In the genomic region with DNA sequence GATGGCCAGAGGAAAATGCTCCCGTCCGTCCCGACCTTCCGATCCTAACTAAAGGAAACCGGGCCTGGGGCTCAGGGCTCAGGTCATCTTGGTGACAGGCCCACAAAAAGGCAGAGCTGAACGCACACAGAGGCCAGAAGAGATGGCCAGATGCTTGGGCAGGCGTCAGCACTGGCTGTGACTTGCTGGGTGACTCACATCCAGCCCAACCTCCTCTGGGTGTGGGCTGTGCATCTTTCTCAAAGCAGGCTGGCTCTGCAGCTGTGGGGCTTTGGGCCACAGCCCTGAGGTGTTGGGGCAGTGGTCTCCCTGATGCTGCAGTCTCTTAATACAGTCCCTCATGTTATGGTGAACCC, we compare ENCODE assay signal across 9 mouse cellular contexts. TPM values are rescaled to one million over a fixed set of nuclear protein-coding genes. Genes with fewer than 3 reads are reported as not detected.
DNase-seq lines count a peak whose midpoint lies in the region; ATAC-seq and TF ChIP-seq lines count a peak whose summit lies in the region.
"Had no signal": no experiment of that assay in that cellular context is flagged by ENCODE, and none has a peak within 500 bp of the region (broad histone marks: within the 10 kb centered on the region; RNA-seq: fewer than 3 reads in every experiment).

No protein-coding gene starts in this region.

- no peaks in the 10 kb centered on the region for H3K9me3 ChIP-seq in hindbrain, embryonic 15.5 days

- WGBS in heart, adult 2 months = under 1% methylated on average over 7 of the region's 7 CpGs
- WGBS in hindbrain, embryonic 15.5 days = 2% methylated on average over 7 of the region's 7 CpGs

- H3K4me2 ChIP-seq in hindbrain, embryonic 15.5 days = peak overlapping the region; percentile 54

- H3K79me2 ChIP-seq in heart, adult 2 months (replicated peaks; ENCODE audit: control insufficient read depth, insufficient read depth, low read length) = peaks cover 11% of the 10 kb centered on the region

- peak overlapping the region; percentile 98 for H3K27ac ChIP-seq in heart, adult 2 months
- peak overlapping the region; percentile 82 for H3K27ac ChIP-seq in testis, adult 2 months (ENCODE audit: control insufficient read depth, insufficient read depth, low read depth, low read length)
- H3K27ac ChIP-seq in hindbrain, embryonic 15.5 days (replicated peaks) = peak overlapping the region; percentile 96

- peak; percentile 34; the same call in 1 of the 2 replicates for TF ChIP-seq POLR2A in heart, adult 2 months (IDR thresholded peaks at IDR 0.05; ENCODE audit: insufficient read depth, low read depth, low read length)
- TF ChIP-seq POLR2A in testis, adult 2 months (IDR thresholded peaks at IDR 0.05; ENCODE audit: control insufficient read depth, low read depth, low read length) = no peak

- peak overlapping the region; percentile 27 for H3K9ac ChIP-seq in heart, adult 2 months (ENCODE audit: low read depth, low read length)
- H3K9ac ChIP-seq in hindbrain, embryonic 15.5 days = peak overlapping the region; percentile 49

- ATAC-seq in hindbrain, embryonic 15.5 days (ENCODE audit: low FRiP score, low read depth) = peak; percentile 61
- peak; percentile 44 for ATAC-seq in megakaryocyte progenitor cell, adult 5-6 weeks (replicated peaks; ENCODE audit: poor library complexity)

- H3K4me1 ChIP-seq in heart, adult 2 months (ENCODE audit: control insufficient read depth, insufficient read depth, low read length) = peaks cover 44% of the 10 kb centered on the region
- H3K4me1 ChIP-seq in testis, adult 2 months (ENCODE audit: control insufficient read depth, insufficient read depth, low read length) = peaks cover 30% of the 10 kb centered on the region
- peaks cover 73% of the 10 kb centered on the region for H3K4me1 ChIP-seq in hindbrain, embryonic 15.5 days (replicated peaks)

- intact Hi-C loops in heart, adult 2 months (cut with DNase I) = loop anchor here (1.0 to 2.0 kb wide), 2 partner anchors 17 to 37 kb away; no protein-coding TSS in a partner anchor

- no peaks in the 10 kb centered on the region for H3K27me3 ChIP-seq in heart, adult 2 months (ENCODE audit: control insufficient read depth, insufficient read depth, low read length)
- H3K27me3 ChIP-seq in testis, adult 2 months (ENCODE audit: control insufficient read depth, insufficient read depth, low read length) = no peaks in the 10 kb centered on the region
- no peaks in the 10 kb centered on the region for H3K27me3 ChIP-seq in hindbrain, embryonic 15.5 days

- no peak for DNase-seq in heart, adult 2 months
- DNase-seq in heart, adult 9 months (ENCODE audit: low spot score in 2 of 2) = no peak
- no peak for DNase-seq in testis, postnatal 14 days (ENCODE audit: low spot score)
- no peak for DNase-seq in thymus, postnatal 0 days (ENCODE audit: low spot score)
- no peak for DNase-seq in spleen, postnatal 4 days (ENCODE audit: low spot score in 2 of 2)

- no peak for TF ChIP-seq CTCF in heart, adult 2 months (IDR thresholded peaks at IDR 0.05)
- no peak for TF ChIP-seq CTCF in testis, adult 2 months (IDR thresholded peaks at IDR 0.05; ENCODE audit: control insufficient read depth, insufficient read depth, insufficient replicate concordance, low read depth, low read length)

- H3K36me3 ChIP-seq in heart, adult 2 months (ENCODE audit: control insufficient read depth, insufficient read depth, low read length) = no peaks in the 10 kb centered on the region
- no peaks in the 10 kb centered on the region for H3K36me3 ChIP-seq in testis, adult 2 months (ENCODE audit: control insufficient read depth, insufficient read depth, low read length)
- no peaks in the 10 kb centered on the region for H3K36me3 ChIP-seq in hindbrain, embryonic 15.5 days
- H3K36me3 ChIP-seq: G1E had no signal

- TF ChIP-seq EP300 in heart, adult 2 months (IDR thresholded peaks at IDR 0.05; ENCODE audit: insufficient read depth, low read depth, low read length) = peak; percentile 31

- H3K4me3 ChIP-seq in heart, adult 2 months = peak overlapping the region; percentile 60
- H3K4me3 ChIP-seq in testis, adult 2 months (ENCODE audit: control insufficient read depth, low read depth, low read length) = no peak overlapping the region
- H3K4me3 ChIP-seq in hindbrain, embryonic 15.5 days = no peak overlapping the region

RNA-seq across cellular contexts. Expression of gene Ncor2, which starts 37.5 kb away (rescaled TPM):
- total RNA-seq in heart, adult 2 months (2021) = 10 to 100 TPM; 73.5 to 77.5 TPM
- 27.9 and 39.1 TPM in 2 replicates for polyA plus RNA-seq in heart, adult 2 months (2012; rRNA removed)
- 28.0 and 31.7 TPM in 2 replicates for polyA plus RNA-seq in testis, adult 2 months (2012; rRNA removed)
- 26.3 and 28.7 TPM in 2 replicates for polyA plus RNA-seq in hindbrain, embryonic 15.5 days (2015; fragmentation: Nextera tagmentation; extraction: Ambion mirVana)
- 50.1 and 57.3 TPM in 2 replicates for total RNA-seq in megakaryocyte progenitor cell, adult 5-6 weeks (2015)
- 8.4 and 10.9 TPM in 2 replicates for total RNA-seq in megakaryocyte progenitor cell, adult 5-6 weeks (2017)
- 14.3 and 19.8 TPM in 2 replicates for polyA plus RNA-seq in thymus, postnatal 0 days (2015; fragmentation: Nextera tagmentation; extraction: Ambion mirVana)
- total RNA-seq: G1E had no signal
